Mouse (Mus musculus): ENCODE measurements around the gene Cmtm8.

- TF ChIP-seq EP300 (IDR thresholded peaks at IDR 0.05; ENCODE audit: low read depth in 1 of 2, low read length in 2 of 2) (no peak), USF1 (IDR thresholded peaks at IDR 0.05; ENCODE audit: low read depth, low read length) (no peak), POLR2AphosphoS5 (IDR thresholded peaks at IDR 0.05; ENCODE audit: borderline replicate concordance, low read depth, low read length) (no peak), ZNF384 (IDR thresholded peaks at IDR 0.05; ENCODE audit: low read depth, low read length) (no peak), MYC (IDR thresholded peaks at IDR 0.05; ENCODE audit: low read depth, low read length) (no peak), E2F4 (IDR thresholded peaks at IDR 0.05; ENCODE audit: borderline replicate concordance, low read depth, low read length) (no peak)
Measured at GRCm38 (mm10) chr9:114821548-114822289, 22.2 kb downstream of the Cmtm8 start.
